Mouse (Mus musculus) central nervous system, embryonic 14 days (tissue): Measurements from ENCODE around the gene Nav3. TPM values are rescaled to one million over a fixed set of nuclear protein-coding genes. Genes with fewer than 3 reads are reported as not detected.

Source experiments
- polyA plus RNA-seq: library from polyadenylated mRNA; depleted of rRNA; stranded (reverse); fragments of >200 nt; gene quantifications from 2 replicates; pipeline ENCODE4 v1.2.3, GENCODE M21; 2012; rRNA removed

Nav3 gene
- polyA plus RNA-seq: 23.1 and 25.1 TPM in 2 replicates

DNA sequence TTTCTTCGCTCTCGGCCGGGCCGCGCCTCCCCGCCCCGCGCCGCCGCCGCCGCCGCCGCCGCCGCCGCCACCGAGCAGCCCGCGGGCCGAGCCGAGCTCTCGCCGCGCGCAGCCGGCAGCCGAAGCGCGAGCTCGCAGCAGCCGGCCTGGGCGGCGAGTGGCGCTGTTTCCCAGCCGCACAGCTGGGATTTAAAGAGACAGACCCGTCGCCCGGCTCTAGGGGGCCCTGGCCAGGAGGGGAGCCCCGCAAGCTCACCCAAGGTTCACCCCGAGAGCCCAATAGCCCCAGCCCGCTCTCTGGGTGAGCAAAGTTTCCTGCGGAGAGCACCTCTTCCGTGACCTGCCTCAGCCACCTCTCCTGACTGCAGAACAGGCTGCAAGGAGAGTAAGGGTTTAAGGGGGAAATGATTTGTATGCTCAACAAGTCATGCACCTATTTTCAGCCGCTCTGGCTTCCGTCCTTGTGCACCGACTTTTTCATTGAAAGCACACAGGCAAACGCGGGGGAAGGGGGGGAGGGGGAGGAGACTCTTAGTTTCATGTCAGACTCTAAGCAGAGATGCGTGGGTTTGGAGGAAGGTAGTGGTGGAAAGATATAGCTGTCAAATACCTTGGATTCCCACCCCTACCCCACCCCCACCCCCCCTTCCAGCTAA lies at the start of gene Nav3:
Gene Nav3, minus strand, starts transcription at position 367 of the 656 bp plus-strand sequence.

